Mouse (Mus musculus) left cerebral cortex, postnatal 10 days (tissue): ENCODE results near the gene Gng7. TPM values are rescaled to one million over a fixed set of nuclear protein-coding genes. Genes with fewer than 3 reads are reported as not detected.
"Not testable (repeated sequence)": the region's sequence is repeated elsewhere in the genome, so short reads cannot be mapped to it uniquely, and the experiment has no call there.

ENCODE experiments used
- DNase-seq, 2 experiments: peaks; one replicate each; pipeline ENCODE4 v3.0.0; 2021 to 2022; ENCODE audit warnings: low spot score in 2 of 2, mixed read lengths in 1 of 2; ENCODE audit errors: extremely low spot score in 1 of 2
- intact Hi-C: fragments of 180-260 bp; cut with DNase I; formaldehyde crosslinking; loops from one replicate; pipeline ENCODE4 v1.15.1; 2025
- total RNA-seq, 2 experiments: library from RNA; stranded (reverse); gene quantifications; 2 replicates each; pipeline ENCODE4 v1.2.3; 2021

The Gng7 gene
- 100 to 1,000 TPM; 127 to 166 TPM for total RNA-seq

DNA sequence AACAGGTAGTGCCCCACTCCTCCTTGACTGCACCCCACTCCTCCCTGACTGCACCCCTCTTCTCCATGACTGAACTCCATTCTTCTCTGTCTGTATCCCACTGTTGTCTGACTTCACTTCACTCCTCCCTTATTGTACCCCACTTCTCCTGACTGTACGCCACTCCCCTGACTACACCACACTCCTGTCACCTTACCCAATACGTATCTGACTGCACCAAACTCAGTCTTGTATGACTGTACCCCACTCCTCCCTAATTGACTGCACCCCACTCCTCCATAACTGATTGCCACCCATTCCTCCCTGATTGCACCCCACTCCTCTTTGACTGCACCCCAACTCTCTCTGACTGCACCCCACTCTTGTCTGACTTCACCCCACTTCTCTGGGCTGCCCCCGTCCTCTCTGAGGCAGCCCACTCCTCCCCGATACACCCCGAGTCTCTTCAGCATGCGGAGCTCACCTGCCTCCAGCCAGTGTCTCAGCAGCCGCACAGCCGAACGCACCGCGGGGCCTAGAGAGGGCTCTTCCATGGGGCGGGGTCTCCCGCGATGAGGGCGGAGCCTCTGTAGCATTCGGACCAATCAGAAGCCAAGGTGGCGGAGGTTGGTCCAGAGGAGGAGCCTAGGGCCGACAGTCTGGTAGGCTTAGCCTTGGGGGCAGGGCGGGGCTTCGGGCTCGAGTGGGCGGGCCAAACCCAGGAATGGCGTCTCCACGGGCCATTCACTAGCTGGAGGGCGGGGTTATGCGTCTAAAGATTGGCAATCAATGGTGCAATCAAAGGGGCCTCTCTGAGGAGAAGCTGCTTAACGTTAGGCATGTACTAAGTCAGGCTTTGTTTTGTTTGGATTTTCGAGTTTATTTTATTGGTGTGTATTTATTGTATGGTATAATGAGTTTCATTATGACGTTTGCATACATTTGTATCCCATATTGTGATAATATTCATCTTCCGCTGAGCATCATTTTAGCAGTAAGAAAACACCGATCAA, at the start of gene Gng7:
Gene Gng7 (minus strand): TSS at position 553 of the 992 bp plus-strand sequence.
- intact Hi-C loops: no loop called here
- peak; percentile 98 for DNase-seq

DNA sequence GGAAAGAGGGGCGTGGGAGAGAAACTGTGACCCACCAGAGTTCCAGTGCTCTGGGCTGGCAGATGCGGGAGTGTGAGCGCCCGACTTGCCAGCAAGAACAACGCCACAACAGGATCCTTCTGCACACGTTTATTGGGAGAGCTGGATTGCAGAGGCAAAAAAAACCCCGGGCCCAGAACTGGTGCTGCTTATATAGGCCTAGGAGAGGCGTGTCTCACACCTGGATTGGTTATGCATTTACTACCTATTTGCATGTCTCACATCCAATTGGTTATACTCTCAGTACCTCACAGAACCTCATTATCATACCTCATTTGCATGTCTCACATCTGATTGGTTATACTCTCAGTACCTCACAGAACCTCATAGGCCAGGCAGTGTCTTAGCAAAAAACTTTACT, 49.8 kb upstream of the Gng7 start:
- DNase-seq, intact Hi-C loops: not testable (repeated sequence)

DNA sequence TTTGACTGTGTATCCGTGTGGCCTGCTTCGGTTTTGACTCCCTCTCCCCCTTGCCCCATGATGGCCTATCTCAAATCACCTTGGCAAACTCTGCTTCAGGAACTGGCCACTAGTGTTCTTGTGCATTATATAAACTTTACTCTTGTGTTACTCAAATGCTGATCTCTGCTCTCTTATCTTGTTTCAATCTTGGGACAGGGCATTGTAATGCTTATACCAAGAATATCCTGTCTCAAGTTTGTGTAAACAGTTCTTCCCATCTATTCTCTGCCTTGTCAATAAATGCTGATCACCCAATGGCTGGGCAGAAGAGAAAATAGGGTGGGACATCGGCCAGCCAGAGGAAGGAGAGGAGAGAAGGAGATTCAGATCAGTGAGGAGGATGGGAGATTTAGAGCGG, 48.0 kb upstream of the Gng7 start:
- intact Hi-C loops: no loop called here
- DNase-seq: no peak

DNA sequence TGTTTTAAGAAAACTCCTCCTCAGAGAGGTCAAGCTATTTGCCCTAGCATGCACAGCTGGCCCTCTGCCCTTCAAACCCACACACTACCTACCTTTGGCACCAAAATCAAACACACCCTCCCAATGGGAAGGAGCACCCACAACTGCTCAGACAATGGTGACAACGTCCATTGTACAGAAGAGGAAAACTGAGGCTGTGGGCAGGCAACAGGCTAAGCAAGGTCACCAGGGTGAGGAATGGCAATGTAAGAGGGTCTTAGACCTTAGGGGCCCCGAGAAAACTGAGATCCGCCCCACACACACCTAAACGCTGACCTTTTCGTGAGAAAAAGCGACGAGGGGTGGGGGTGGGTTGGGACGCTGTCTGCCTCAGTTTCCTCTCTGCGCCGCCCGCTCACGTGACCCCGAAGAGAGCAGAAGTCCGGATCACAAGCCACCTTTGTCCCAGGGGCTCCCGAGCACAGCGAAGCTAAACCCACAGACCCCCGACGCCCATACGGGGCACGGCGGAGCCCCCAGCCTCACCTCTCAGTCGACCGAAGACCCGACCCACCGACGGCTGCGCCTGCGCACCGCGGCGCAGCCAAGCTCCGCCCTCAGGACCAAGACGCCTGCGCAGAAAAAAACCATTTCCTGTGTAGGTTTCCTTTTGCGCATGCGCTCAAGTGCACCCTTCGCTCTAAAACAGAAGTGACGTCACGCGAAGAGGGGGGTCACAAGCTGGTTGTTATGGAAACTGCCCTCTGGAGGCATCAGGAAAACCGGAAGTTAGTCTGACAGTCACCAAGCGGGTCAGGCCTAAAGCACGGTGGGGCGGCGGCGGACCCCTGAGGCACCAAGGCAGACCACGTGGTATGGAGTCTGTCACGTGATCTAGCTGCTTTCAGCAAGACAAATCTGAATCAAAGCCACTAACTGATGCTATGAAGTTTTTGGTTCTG, 45.1 kb upstream of the Gng7 start, which contains the start of gene Sgta:
Gene Sgta (minus strand): TSS at position 579 of the 941 bp plus-strand sequence.
- intact Hi-C loops: no loop called here
- peak; percentile 98 to 100 for DNase-seq

DNA sequence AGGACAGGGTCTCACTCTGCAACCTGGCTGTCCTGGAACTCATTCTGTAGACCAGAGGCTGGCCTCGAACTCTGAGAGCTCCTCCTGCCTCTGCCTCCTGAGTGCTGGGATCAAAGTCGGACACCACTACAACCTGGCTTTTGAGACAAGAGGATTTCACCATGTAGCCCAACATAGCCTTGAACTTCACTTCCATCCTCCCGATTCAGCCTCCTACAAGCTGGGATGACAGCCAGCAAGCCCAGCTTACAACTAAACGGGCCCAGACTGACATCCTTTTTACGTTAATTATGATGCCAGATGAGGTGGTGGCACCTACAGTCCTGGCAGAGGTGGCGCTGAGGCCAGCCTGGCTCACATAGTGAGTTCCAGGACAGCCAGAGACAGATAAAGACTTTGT, 44.2 kb upstream of the Gng7 start:
- no peak for DNase-seq
- intact Hi-C loops: no loop called here

DNA sequence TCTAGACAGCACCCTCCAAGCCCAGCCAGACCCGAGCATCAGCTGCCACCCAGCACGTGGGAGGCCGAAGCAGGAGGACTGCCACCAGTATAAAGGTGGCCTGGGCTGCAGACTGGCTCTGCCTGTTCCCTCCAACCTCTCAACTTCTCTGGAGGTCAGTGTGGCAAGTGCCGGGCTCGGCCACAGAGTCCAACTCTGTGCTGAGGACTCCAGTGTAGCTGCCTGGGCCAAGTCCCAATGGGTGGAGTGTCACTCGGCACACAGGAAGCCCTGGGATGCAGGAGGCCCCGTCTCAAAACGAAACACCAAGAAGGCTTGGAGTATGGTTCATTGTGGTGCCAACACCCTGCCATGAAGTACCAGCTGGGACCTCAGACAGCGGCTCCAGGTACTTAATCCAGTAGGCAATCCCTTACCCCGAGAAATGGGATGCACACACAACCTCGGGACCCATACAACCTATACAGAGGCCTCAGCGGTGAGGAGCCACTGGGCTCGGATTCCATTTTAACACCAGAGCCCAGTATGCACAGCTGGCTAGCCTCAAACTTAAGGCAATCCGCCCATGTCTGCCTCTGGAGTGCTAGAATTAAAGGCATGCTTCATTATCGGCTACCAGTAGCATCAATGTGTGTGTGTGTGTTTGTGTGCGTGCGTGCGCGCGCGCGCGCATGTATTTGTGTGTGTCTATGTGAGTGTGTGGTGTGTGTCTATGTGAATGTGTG, 42.8 kb upstream of the Gng7 start:
- intact Hi-C loops: no loop called here
- no peak for DNase-seq

- DNase-seq, intact Hi-C loops: not testable (repeated sequence)
Measured at GRCm38 (mm10) chr10:81055802-81056340, 41.1 kb upstream of the Gng7 start.

GRCm38 (mm10) chr10:81055169-81055568, 40.4 kb upstream of the Gng7 start:
- DNase-seq: peak in 1 of 2 experiments; percentile 16
- intact Hi-C loops: no loop called here

DNA sequence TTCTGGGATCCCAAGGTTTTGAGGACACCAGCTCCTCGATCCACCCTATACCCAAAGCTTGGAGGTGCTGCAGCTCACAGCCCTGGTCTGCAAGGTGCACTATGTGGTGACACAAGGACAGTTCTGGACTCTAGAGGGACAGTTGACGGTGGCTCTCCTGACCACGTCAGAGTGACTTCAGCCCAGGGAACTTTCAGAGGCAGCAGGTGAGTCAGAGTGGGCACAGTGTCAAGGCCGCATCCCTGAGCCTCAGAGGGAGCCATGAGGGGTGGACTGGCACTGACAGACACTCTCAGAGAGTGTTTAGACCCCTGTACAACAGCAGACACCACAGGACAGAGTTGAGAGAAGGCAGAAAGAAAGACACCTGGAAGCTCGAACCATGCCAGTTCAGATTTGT, 37.8 kb upstream of the Gng7 start:
- intact Hi-C loops: no loop called here

DNA sequence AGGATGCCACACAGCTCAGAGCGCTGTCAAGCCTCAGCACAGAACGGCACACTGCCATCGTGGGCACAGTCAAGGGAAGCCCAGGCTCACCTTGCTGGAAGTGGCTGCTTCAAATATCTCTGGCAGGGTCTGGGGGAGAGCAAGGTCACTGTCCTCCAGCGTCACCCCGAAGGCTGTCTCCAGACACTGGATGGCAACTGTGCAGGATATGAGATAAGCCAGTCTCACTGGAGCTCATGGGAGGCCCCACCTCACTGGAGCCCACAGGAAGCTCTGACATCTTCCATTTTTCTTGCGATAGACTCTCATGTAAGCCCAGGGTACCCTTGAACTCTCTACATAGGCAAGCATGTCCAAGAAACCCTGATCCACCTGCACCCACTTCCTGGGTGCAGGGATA, 36.4 kb upstream of the Gng7 start:
- no peak for DNase-seq
- intact Hi-C loops: no loop called here

More for the DNA sequence above, 37.8 kb upstream of the Gng7 start:
- no peak for DNase-seq

- intact Hi-C loops: no loop called here
- peak in 1 of 2 experiments; percentile 45 for DNase-seq
Measured at GRCm38 (mm10) chr10:81050645-81051044, 35.9 kb upstream of the Gng7 start.

DNA sequence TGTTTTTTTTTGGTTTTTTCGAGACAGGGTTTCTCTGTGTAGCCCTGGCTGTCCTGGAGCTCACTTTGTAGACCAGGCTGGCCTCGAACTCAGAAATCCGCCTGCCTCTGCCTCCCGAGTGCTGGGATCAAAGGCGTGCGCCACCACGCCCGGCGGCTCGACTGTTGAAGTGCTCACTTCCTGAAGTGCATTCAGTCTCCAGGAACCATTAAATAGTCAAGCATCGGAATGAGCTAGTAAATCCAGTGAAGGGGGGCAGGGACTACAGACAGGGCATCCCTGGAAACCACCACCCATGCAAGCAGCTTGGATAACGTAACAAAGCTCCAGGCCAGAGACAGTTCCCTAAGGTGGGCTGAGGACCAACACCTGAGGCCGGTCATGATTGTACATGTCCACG, 30.5 kb upstream of the Gng7 start:
- intact Hi-C loops, DNase-seq: not testable (repeated sequence)

DNA sequence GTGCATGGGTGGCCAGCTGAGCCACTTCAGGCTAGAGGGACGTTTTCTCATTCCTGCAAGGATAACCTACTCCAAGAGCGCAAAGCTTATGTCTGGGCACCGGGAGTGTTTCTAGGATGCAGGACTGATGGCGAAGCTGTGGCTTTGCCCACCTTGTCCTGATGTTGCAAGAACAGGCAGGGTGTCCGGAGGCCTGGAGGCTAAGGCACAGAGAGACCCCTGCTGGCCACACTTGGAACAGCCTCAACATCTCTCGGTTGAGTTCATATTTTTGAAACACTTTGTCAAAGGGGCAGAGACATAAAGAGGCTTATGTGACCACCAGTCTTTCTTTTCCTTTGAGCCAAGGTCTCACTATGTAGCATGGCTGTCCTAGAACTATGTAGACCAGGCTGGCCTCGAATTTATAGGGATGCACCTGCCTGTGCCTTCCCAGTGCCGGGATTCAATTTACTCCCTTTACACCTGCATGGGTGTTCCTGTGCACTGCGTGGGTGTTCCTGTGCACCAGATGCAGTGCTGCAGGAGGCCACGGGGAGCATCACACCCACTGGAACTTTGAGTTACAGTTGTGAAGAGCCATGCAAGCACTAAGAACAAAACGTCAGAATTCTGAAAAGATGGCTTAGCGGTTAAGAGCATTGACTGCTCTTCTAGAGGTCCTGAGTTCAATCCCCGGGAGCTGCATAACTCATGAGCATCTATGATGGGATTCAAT, 26.9 kb upstream of the Gng7 start:
- DNase-seq: peak in 1 of 2 experiments; percentile 73
- intact Hi-C loops: loop anchor here (2.0 kb wide), 1 partner anchor 43 kb away; no protein-coding TSS in a partner anchor

DNA sequence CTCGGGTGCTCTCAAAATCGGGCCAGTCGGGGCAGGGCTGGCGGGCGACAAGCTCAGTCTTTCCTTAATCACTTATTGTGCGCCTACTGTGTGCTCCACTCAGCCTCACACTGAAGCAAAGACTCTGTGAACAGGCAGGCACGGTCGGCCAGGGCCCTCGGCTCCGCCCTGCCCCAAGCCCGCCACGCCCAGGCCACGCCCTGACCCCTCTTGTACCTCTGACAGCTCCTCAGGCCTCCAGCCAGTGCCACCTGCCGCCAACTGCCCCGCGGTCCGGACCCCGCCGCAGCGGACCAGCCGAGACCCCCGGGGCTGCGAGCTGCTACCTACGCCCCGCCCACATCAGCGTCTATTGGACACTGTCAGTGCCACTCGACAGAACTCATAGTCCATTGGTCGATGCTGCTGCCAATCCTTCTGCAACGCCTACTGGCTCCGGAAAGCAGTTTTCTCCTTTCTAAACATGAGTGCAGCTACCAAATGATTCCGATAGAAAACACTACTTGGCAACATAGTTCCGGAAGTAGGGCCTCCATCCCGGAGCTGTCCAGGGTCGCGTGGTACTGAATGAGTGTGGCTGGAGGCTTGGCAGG, 22.3 kb upstream of the Gng7 start, which contains the start of gene Slc39a3:
Gene Slc39a3 (minus strand): TSS at position 439 of the 593 bp plus-strand sequence.
- intact Hi-C loops: no loop called here
- peak; percentile 99 for DNase-seq

GRCm38 (mm10) chr10:81036251-81036650, 21.5 kb upstream of the Gng7 start:
- intact Hi-C loops: no loop called here
- no peak for DNase-seq

GRCm38 (mm10) chr10:81033586-81033985, 18.8 kb upstream of the Gng7 start:
- intact Hi-C loops: no loop called here

GRCm38 (mm10) chr10:81029031-81029430, 14.3 kb upstream of the Gng7 start:
- DNase-seq: no peak
- intact Hi-C loops: no loop called here

More at GRCm38 (mm10) chr10:81033586-81033985, 18.8 kb upstream of the Gng7 start:
- DNase-seq: no peak
